Mouse (Mus musculus) fat pad, adult 2 months (tissue): ENCODE results near the gene Rpl36-ps4.

Experiments used
- DNase-seq: peaks from one replicate; pipeline ENCODE4 v3.0.0-alpha.2; 2011; ENCODE audit warnings: low read depth, low spot score; ENCODE audit errors: extremely low read depth

Rpl36-ps4 gene

DNA sequence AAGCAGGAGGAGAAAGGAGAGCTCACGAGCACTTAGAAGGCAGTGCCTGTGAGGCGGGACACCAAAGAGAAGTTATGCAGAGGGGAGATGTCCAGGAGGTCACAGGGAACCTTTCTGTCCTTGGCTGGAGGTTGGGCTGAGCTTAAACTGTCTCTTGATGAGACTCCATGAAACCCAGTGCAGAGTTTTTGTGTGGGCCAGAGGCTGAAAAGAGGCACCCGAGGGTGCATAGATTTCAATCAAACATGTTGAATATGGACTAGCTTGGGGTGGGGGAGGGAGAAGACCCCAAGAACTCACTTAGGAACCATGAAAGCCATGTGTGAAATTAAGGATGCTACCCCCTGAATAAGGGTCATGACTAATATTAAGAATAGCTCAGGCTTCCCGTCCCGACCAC is at the start of gene Rpl36-ps4:
Gene Rpl36-ps4 (plus strand): TSS at position 301 of the 400 bp plus-strand sequence.
- DNase-seq = no peak

- DNase-seq = no peak
Observed at GRCm38 (mm10) chr17:87871461-87872126, 49.2 kb upstream of the Rpl36-ps4 start.

DNA sequence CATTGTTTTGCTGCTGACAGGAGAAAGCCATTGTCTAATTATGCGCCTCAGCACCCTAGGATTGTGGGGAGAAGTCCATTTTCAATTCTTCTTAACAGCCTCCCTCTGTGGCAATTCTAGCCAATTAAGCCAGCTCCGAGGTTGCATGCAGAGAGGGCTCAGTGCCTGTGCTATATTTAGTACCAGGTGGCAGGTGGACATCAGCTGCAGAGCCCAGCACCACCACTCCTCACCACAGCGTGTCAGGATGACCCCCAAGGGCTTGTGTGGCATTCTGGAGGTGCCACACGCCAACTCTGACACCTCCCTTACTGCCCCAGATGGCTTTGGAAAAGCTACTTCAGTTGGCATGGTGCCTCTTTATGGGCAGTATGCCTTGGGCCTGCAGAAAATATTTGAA is 48.5 kb upstream of the Rpl36-ps4 start:
- no peak for DNase-seq

GRCm38 (mm10) chr17:87873456-87873855 is 47.3 kb upstream of the Rpl36-ps4 start:
- no peak for DNase-seq

- DNase-seq = no peak
Observed at GRCm38 (mm10) chr17:87873943-87874342, 46.8 kb upstream of the Rpl36-ps4 start.

- no peak for DNase-seq
Observed at GRCm38 (mm10) chr17:87875346-87875920, 45.3 kb upstream of the Rpl36-ps4 start.

DNA sequence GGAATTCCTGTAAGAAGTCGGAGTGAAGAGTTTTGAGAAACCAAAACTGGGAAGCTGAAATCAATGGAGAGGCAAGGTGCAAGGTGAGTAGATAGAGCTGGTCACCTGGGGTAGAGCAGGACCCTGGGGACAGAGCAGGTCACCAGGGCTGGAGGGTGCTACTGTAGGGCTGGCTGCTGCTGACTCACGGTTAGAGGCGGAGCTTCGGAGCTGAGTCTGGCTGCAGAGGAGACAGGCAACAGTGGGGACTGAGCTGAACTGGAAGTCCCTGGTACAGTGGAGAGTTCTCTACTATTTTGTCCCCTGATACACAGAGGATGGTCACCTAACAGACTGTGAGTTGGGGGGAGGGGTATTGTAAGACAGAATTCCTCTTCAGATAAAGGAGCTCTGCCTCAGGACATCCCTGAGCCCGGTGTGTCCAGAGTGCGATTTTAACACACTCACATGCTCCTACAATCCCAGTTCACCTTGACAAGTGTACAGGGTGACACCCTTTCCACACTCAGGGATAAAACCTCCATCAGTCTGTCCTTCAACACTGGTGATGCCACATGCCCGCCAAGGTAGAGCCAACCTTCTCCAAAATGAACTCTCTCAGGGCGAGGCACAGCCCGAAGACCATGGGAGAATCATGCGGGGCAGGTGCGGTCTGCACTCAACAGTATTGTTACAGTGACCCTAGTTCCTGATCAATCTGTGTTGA is 44.3 kb upstream of the Rpl36-ps4 start:
- no peak for DNase-seq

DNA sequence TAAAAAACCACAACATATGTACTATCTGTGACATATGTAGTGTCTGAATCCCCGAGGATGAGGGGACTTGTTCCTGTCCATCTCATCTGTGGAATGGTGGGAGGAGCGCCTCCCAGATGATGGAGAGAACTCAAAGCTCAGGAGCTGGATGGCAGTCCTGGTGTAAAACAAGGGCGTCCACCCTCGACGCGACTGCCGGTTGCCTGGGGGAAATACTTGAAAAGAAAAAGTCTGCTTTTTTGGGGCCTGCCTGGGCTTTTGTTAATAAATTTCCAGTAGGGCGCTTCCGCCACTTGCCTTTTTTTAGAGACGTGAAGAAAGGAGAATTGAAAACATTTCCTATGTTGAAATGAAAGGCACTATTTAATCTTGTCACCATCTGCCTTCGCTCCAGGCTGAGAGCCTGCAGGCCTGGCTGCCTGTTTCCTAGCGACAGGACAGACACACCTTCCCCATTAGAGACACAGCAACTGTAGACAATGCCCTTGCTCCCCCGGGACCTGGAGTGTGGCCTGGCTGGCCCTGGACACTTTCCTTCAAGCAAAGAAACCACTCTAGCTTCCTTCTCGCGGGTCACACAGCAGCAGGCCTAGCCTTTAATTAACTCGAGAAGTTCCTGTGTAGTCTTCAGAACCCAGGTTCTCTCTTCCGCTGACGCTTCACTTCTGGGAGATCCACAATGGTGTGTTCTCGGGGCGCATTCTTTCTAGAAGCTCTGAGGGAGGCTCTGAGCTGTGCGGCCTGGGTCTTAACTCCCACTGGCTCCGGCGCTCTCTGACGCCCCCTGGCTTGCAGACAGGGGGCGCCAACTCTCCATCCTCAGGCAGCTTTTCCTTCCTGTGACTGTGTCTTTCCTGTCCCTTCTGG is 43.3 kb upstream of the Rpl36-ps4 start:
- no peak for DNase-seq

- no peak for DNase-seq
Observed at GRCm38 (mm10) chr17:87878556-87879483, 42.0 kb upstream of the Rpl36-ps4 start.

GRCm38 (mm10) chr17:87879484-87880225 is 41.1 kb upstream of the Rpl36-ps4 start:
- DNase-seq = no peak

DNA sequence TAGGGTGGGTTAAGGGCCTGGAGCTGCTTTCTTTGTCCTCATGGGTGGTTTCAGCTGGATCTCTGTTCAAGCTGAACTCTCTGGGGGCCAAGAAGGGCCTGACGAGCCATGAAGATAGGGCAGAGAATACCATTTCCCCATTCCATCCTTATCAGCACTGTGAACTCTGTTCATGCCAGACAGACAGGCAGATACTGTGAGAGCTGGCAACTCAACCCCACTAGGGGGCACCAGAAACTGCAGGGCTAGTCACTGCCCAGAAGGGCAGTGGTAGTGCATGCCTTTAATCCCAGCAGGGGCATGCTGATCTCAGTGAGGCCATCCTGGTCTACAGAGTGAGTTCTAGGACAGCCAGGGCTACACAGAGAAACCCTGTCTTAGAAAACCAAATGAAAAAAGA is 38.2 kb upstream of the Rpl36-ps4 start:
- DNase-seq = no peak

DNA sequence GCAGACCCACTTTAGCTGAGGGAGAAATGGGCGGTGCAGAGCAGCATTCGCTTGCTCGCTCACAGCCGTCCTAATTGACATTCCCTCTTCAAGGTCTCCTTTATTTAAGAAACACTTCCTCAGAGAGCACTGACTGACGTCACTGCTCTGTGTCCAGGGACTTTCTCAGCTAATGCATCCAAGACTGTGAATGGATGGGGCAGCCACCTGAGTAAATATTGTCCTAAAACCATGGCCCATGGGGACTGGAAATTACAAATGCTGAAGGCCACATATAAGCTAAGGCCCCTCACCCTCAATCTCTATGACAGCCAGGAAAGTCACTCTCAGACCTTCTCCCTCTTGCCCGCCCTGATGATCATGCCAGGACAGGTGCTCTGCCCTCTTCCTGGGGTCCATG is 23.6 kb upstream of the Rpl36-ps4 start:
- no peak for DNase-seq

- DNase-seq = no peak
Observed at GRCm38 (mm10) chr17:87900677-87901076, 20.1 kb upstream of the Rpl36-ps4 start.

DNA sequence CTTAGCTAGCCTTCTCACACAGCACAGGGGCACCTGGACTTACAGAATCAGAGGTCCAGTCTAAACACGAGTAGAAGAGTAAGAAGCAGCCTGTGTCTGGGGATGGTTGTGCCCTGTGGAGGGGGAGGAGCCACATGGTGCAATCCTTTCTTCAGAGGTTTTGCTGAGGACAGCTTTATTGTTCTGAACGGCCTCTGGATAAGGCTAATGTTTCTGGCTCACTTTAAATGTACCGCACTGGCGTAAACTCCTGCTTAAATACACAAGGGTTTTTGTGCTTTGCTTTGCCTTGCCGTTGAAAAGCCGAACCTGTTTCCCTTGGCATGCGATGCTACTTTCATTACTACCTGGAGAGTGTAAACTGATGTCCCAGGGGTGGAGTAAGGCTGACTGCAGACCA is 19.6 kb upstream of the Rpl36-ps4 start:
- DNase-seq = no peak

DNA sequence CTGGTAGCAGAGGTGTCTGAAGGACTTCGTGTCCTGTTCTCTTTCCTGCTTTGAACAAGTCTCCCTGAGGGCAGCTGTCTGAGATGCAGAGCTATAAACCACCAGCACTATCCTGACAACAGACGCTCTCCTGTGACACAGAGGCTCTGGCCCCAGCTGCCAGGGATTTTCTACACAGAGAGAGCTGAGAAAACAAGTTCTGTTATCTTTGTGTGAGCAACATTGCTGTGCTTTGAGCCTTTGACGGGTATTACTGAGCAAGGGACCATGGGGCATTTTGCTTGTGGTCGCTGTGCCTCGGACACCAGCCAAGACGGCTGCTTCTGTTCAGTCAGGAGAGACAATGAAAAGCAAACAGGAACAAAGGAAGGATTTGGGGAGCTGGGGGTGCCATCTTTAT is 17.6 kb upstream of the Rpl36-ps4 start:
- DNase-seq = no peak

DNA sequence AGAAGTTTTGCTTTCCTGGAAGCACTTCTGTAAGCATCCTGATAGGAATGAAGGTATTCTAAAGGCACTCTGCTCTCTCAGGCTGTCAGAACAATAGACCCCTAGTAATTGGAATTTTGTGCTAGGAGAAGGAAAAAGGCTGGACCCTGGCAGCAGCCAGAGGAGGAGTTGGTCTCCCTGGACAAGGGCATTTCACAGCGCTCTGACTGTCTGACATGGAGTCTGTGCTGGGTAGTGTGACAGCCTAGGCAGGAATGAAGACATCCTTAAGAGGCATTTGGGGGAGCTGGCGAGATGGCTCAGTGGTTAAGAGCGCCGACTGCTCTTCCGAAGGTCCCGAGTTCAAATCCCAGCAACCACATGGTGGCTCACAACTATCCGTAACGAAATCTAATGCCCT is 17.1 kb upstream of the Rpl36-ps4 start:
- DNase-seq = no peak

GRCm38 (mm10) chr17:87915386-87915785 is 5.4 kb upstream of the Rpl36-ps4 start:
- no peak for DNase-seq

DNA sequence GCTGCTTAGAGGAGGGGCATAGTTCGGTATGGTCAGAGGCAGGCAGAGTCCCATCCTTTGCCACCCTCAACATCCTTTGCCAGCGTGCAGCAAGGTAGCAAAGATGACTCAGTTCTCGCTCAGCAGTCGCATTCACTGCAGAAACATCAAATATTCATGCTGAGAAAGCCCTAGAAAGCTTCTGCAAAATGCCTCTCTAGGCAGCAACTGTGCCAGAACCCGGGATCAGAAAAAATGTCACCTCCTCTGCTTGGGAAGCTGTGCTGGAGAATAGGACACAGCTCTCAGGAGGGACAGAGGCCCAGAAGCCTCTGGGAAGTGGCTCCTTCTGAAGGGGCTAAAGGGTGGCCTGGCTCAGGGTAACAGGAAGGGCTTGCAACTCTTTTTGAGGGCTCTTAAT is 2.7 kb upstream of the Rpl36-ps4 start:
- no peak for DNase-seq

DNA sequence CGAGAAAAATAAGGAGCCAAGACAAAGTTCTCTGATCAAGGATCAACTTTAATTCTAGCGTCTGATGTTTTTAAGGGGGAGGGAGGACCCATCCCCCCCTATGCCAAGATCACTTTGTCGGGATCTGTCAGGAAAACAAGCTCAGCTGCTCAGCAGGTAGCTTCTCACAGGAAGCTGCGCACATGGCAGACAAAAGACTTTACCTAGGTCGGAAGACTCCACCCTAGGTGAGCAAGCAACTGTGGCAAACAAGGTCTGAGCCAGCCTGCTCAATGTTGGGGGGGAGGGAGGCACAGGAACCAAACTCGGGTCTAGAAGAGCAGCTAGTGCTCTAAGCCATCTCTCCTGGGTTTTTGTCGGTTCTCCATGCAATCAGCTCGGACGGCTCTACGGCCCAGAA is 13.5 kb downstream of the Rpl36-ps4 start:
- DNase-seq = no peak

DNA sequence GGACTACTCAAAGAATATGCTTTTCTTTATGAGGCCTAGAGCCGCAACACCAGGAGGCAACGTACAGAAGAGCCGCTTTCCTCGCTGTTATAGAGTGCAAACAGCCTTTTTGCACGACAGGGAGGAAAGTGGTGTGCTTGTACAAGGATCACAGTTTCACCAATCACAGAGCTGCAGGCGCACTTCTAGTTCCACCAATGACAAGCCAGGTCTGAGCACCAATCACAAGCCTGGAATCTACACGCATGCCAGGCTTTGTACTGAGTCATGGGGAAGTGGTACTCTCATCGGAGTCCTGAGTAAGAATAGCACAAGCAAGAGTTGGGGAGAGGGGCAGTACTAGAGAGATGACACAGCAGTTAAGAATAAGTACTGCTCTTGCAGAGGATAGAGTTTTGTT is 14.0 kb downstream of the Rpl36-ps4 start:
- no peak for DNase-seq
